Mouse (Mus musculus): ENCODE results near the gene Cd5. TPM values are rescaled to one million over a fixed set of nuclear protein-coding genes. Genes with fewer than 3 reads are reported as not detected.

The Cd5 gene
- under 1 TPM in 1 of 2 experiments, not detected in 1; 0.20 TPM for total RNA-seq (2023)

GRCm38 (mm10) chr19:10738811-10739210, at the start of gene Cd5:
Gene Cd5, minus strand, starts transcription at chr19:10739002.

GRCm38 (mm10) chr19:10688537-10689352, 50.1 kb downstream of the Cd5 start, which contains the start of gene Vps37c:
Gene Vps37c, plus strand, starts transcription at chr19:10688735.

GRCm38 (mm10) chr19:10677915-10678771, 60.7 kb downstream of the Cd5 start, which contains the start of gene Pga5:
Gene Pga5, minus strand, starts transcription at chr19:10678071.

Other genes starting within 250 kb of the Cd5 start
- gene Cpsf7, start 213.7 kb downstream of the Cd5 start, total RNA-seq (2023), result 10 to 100 TPM; 82.7 to 84.5 TPM
- gene Sdhaf2, start 212.9 kb downstream of the Cd5 start, total RNA-seq (2023), result 10 to 100 TPM; 34.9 to 36.2 TPM
- 10 to 100 TPM; 44.7 to 52.4 TPM for gene Tmem216, start 182.8 kb downstream of the Cd5 start, total RNA-seq (2023)
- 10 to 100 TPM; 43.3 to 48.3 TPM for gene Cyb561a3, start 161.8 kb downstream of the Cd5 start, total RNA-seq (2023)
- gene Tmem138, start 161.6 kb downstream of the Cd5 start, total RNA-seq (2023), result 1 to 10 TPM; 6.2 to 7.5 TPM
- 100 to 1,000 TPM in 1 of 2 experiments, 10 to 100 TPM in 1; 92.4 to 102 TPM for gene Ddb1, start 133.7 kb downstream of the Cd5 start, total RNA-seq (2023)
- gene Tkfc, start 133.3 kb downstream of the Cd5 start, total RNA-seq (2023), result 1 to 10 TPM; 5.5 to 7.6 TPM
- gene Vwce, start 104.8 kb downstream of the Cd5 start, total RNA-seq (2023), result under 1 TPM in 1 of 2 experiments, not detected in 1; 0.80 TPM
- gene Pga5, start 60.9 kb downstream of the Cd5 start, total RNA-seq (2023), result not detected
- 10 to 100 TPM; 48.8 to 52.9 TPM for gene Vps37c, start 50.3 kb downstream of the Cd5 start, total RNA-seq (2023)
- gene Cd6, start 91.1 kb upstream of the Cd5 start, total RNA-seq (2023), result 1 to 10 TPM; 1.4 to 1.6 TPM
- gene Slc15a3, start 100.7 kb upstream of the Cd5 start, total RNA-seq (2023), result 100 to 1,000 TPM; 150 to 158 TPM
- gene Tmem132a, start 130.9 kb upstream of the Cd5 start, total RNA-seq (2023), result under 1 TPM; 0.13 to 0.49 TPM
- gene Tmem109, start 143.0 kb upstream of the Cd5 start, total RNA-seq (2023), result 10 to 100 TPM; 23.8 to 40.2 TPM
- 10 to 100 TPM; 50.2 to 74.6 TPM for gene Prpf19, start 156.2 kb upstream of the Cd5 start, total RNA-seq (2023)
- gene Zp1, start 181.6 kb upstream of the Cd5 start, total RNA-seq (2023), result not detected
- not detected for gene Ptgdr2, start 198.2 kb upstream of the Cd5 start, total RNA-seq (2023)
- 10 to 100 TPM; 15.7 to 15.9 TPM for gene Ccdc86, start 210.3 kb upstream of the Cd5 start, total RNA-seq (2023)
- gene Ms4a10, start 235.7 kb upstream of the Cd5 start, total RNA-seq (2023), result not detected